Mouse (Mus musculus): ENCODE data around the gene Gm45213.

Gm45213 gene

GRCm38 (mm10) chr7:66106581-66107056 lies 63.2 kb downstream of the Gm45213 start:
- no peak for DNase-seq (ENCODE audit: low read depth, low spot score)

- DNase-seq (ENCODE audit: low read depth, low spot score) = no peak
Measured at GRCm38 (mm10) chr7:66107206-66107605, 63.8 kb downstream of the Gm45213 start.

- DNase-seq (ENCODE audit: low read depth, low spot score) = peak; percentile 49
Measured at GRCm38 (mm10) chr7:66107930-66108329, 64.5 kb downstream of the Gm45213 start.

DNA sequence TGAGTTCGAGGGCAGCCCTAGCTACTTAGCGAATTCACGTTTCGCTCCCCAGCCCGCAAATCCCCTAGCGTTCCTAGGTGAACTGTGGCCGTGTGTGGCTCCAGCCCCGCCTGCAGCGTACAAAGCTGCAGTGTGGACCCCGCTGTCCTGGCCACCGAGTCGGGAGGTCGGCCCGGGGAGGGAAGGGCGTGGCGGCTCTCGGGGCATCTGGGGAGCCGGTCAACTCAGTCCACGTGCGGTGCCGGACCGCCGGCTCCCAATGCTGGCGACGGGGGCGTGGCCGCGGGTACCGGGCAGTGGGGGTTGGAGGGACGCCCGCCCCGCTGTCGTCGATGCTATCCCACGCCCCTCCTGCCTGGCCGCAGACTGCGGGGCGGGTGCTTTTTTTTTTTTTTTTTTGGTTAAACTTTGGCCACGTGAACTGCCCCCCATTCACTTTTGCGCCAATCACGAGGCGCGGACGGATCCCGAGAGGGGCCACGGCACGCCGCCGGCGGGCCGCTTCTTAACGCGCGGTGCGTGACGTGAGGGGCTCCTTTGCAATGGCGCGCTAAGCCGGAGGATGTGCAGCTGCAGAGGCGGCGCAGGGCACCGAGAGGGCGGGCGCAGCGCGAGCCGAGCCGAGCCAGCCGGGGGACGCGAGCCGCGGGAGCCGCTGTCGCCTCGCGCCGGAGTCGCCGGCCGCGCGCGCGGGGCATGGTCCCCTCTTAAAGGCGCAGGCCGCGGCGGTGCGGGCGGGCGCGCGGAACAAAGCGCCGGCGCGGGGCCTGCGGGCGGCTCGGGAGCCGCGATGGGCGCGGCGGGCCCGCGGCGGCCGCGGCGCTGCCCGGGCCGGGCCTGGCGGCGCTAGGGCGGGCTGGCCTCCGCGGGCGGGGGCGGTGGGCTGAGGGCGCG lies 65.8 kb downstream of the Gm45213 start, which contains the start of gene Chsy1:
Gene Chsy1 (plus strand): TSS at position 555 of the 894 bp plus-strand sequence.
- DNase-seq (ENCODE audit: low read depth, low spot score) = peak; percentile 91

DNA sequence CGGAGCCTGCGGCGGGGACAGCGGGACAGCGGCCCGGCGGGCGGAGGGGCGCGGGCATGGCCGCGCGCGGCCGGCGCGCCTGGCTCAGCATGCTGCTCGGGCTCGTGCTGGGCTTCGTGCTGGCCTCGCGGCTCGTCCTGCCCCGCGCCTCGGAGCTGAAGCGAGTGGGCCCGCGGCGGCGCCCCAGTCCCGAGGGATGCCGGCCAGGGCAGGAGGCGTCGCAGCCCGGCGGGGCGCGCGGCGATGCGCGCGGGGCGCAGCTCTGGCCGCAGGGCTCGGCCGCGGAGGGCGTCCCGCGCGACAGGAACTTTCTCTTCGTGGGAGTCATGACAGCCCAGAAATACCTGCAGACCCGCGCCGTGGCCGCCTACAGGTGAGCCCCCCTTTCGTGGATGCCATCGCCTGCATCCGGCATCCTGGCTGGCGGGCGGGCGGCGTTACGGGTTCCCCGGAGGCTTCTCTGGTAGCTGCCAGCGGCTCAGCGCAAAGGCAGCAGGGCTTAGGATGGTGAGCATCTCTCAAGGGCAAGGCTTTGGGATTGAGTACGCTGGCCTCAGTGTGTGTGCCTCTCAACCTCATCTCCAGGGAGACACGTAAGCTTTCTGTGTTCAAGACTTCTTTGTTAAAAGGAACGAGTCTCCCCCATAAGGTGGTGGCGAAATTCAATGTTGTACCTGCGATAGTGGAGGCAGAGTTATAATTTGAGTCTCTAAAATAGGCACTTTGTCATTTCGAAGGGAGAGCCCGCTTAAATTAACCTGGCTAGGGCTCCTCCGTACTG lies 66.6 kb downstream of the Gm45213 start:
- DNase-seq (ENCODE audit: low read depth, low spot score) = peak; percentile 61

- peak; percentile 38 for DNase-seq (ENCODE audit: low read depth, low spot score)
Measured at GRCm38 (mm10) chr7:66110636-66111112, 67.3 kb downstream of the Gm45213 start.

DNA sequence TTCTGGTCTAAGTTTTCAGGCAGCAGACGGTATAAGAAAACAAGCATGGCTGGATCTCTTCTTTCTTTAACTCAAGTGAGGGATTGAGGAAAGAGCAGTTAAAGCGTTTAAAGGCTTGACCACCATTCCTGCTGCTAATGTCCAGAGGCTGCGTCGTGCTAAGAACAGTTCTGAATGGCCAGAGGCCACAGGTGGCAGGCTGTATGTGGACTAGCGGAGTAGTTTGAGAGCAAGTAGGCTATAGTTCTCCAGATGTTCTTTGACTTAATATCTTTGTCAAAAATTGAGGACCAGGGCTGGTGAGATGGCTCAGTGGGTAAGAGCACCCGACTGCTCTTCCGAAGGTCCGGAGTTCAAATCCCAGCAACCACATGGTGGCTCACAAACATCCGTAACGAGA lies 67.8 kb downstream of the Gm45213 start:
- DNase-seq (ENCODE audit: low read depth, low spot score) = no peak

All from R1 (cell line).